Mouse (Mus musculus): ENCODE data around the gene 1700023F06Rik. TPM values are rescaled to one million over a fixed set of nuclear protein-coding genes. Genes with fewer than 3 reads are reported as not detected.
A peak's percentile ranks its signal among the peaks of the same experiment; 100 is the strongest.

1700023F06Rik gene
- polyA plus RNA-seq, 1 experiment from 2014 or later: not detected

GRCm38 (mm10) chr11:103198911-103199803 lies 9.2 kb downstream of the 1700023F06Rik start:
- DNase-seq (no peak), ATAC-seq (ENCODE audit: low read depth) (no peak)
- Histone ChIP-seq H3K9ac (no peak overlapping the region), H3K4me3 (replicated peaks) (peak overlapping the region; percentile 28; the same call in 1 of the 2 replicates), H3K27ac (no peak overlapping the region), H3K4me1 (replicated peaks) (0 out of 2 replicates have a peak, but pooled peaks cover 6% of the 10 kb centered on the region), H3K9me3 (replicated peaks) (no peaks in the 10 kb centered on the region), H3K36me3 (no peaks in the 10 kb centered on the region), H3K27me3 (peaks cover 51% of the 10 kb centered on the region), H3K4me2 (peak overlapping the region; percentile 46)
- 39% methylated on average over 59 of the region's 59 CpGs for WGBS (ENCODE audit: insufficient replicate concordance)

DNA sequence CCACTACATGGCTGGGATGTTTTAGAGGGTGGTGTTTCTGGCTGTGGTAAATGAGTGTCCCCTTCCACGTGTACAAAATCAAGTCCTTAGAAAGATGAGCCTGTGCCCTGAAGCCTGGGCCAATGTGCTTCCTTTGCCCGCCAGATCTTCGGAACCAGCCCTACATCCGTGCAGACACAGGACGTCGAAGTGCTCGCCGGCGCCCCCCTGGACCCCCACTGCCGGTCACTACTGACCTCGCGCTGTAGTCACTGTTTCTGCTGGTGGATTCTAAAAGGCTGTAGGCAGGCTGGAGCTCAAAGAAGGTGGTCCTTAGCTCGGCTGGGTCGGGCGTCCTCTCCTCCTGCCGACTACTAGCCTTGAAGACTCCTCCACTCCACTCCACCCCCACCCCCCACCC lies 10.0 kb downstream of the 1700023F06Rik start:
- H3K27ac ChIP-seq: no peak overlapping the region
- H3K27me3 ChIP-seq: peaks cover 58% of the 10 kb centered on the region
- H3K36me3 ChIP-seq: no peaks in the 10 kb centered on the region
- WGBS (ENCODE audit: insufficient replicate concordance): 66% methylated on average over 16 of the region's 16 CpGs
- no peak overlapping the region for H3K4me2 ChIP-seq
- ATAC-seq (ENCODE audit: low read depth) (no peak), DNase-seq (no peak)
- H3K4me3 ChIP-seq (replicated peaks): no peak overlapping the region
- no peak overlapping the region for H3K9ac ChIP-seq
- H3K4me1 ChIP-seq (replicated peaks): 0 out of 2 replicates have a peak, but pooled peaks cover 6% of the 10 kb centered on the region
- H3K9me3 ChIP-seq (replicated peaks): no peaks in the 10 kb centered on the region

DNA sequence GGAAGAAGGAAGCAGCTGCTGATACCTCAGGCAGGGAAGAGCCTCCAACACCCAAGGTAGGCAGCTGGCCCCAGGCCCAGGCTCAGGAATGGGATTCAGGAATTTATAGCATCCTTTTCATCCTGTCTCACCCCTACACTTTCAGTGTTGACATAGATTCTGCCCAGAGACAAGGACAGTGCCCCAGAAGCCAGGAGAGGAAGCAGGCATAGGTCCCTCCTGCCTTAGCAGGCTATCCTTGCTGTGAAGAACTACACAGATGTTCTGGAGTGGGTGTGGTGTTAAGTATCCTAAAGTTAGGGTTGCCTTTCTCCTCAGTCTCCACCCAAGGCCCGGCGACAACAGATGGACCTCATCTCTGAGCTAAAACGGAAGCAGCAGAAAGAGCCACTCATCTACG lies 11.0 kb downstream of the 1700023F06Rik start:
- DNase-seq: no peak
- Histone ChIP-seq H3K4me1 (replicated peaks) (0 out of 2 replicates have a peak, but pooled peaks cover 6% of the 10 kb centered on the region), H3K9me3 (replicated peaks) (no peaks in the 10 kb centered on the region), H3K4me2 (no peak overlapping the region), H3K4me3 (replicated peaks) (no peak overlapping the region), H3K27ac (no peak overlapping the region), H3K9ac (no peak overlapping the region), H3K36me3 (no peaks in the 10 kb centered on the region), H3K27me3 (peaks cover 68% of the 10 kb centered on the region)
- WGBS (ENCODE audit: insufficient replicate concordance): 88% methylated on average over 4 of the region's 4 CpGs
- no peak for ATAC-seq (ENCODE audit: low read depth)

- no peak overlapping the region for H3K27ac ChIP-seq
- H3K4me2 ChIP-seq: no peak overlapping the region
- H3K9ac ChIP-seq: no peak overlapping the region
- H3K4me1 ChIP-seq (replicated peaks): 0 out of 2 replicates have a peak, but pooled peaks cover 6% of the 10 kb centered on the region
- H3K27me3 ChIP-seq: peaks cover 68% of the 10 kb centered on the region
- DNase-seq (no peak), ATAC-seq (ENCODE audit: low read depth) (no peak)
- H3K36me3 ChIP-seq: no peaks in the 10 kb centered on the region
- H3K4me3 ChIP-seq (replicated peaks): no peak overlapping the region
- H3K9me3 ChIP-seq (replicated peaks): no peaks in the 10 kb centered on the region
- WGBS (ENCODE audit: insufficient replicate concordance): 83% methylated on average over 5 of the region's 5 CpGs
Measured at GRCm38 (mm10) chr11:103195656-103196055, 12.7 kb downstream of the 1700023F06Rik start.

GRCm38 (mm10) chr11:103195236-103195635 lies 13.1 kb downstream of the 1700023F06Rik start:
- Histone ChIP-seq H3K4me3 (replicated peaks) (no peak overlapping the region), H3K27me3 (peaks cover 66% of the 10 kb centered on the region), H3K27ac (no peak overlapping the region), H3K9me3 (replicated peaks) (no peaks in the 10 kb centered on the region), H3K4me2 (no peak overlapping the region), H3K36me3 (no peaks in the 10 kb centered on the region), H3K9ac (no peak overlapping the region), H3K4me1 (replicated peaks) (0 out of 2 replicates have a peak, but pooled peaks cover 6% of the 10 kb centered on the region)
- WGBS (ENCODE audit: insufficient replicate concordance): 79% methylated on average over 18 of the region's 18 CpGs
- no peak for ATAC-seq (ENCODE audit: low read depth)
- DNase-seq: no peak

GRCm38 (mm10) chr11:103193825-103194168 lies 14.6 kb downstream of the 1700023F06Rik start:
- 0 out of 2 replicates have a peak, but pooled peaks cover 1% of the 10 kb centered on the region for H3K4me1 ChIP-seq (replicated peaks)
- DNase-seq: no peak
- no peaks in the 10 kb centered on the region for H3K9me3 ChIP-seq (replicated peaks)
- ATAC-seq (ENCODE audit: low read depth): no peak
- H3K27me3 ChIP-seq: peaks cover 51% of the 10 kb centered on the region
- H3K36me3 ChIP-seq: no peaks in the 10 kb centered on the region
- no peak overlapping the region for H3K4me2 ChIP-seq
- WGBS (ENCODE audit: insufficient replicate concordance): 66% methylated on average over 9 of the region's 9 CpGs
- no peak overlapping the region for H3K27ac ChIP-seq
- H3K4me3 ChIP-seq (replicated peaks): no peak overlapping the region
- H3K9ac ChIP-seq: no peak overlapping the region

GRCm38 (mm10) chr11:103192956-103193824 lies 15.2 kb downstream of the 1700023F06Rik start:
- DNase-seq: no peak
- no peak overlapping the region for H3K4me3 ChIP-seq (replicated peaks)
- peaks cover 45% of the 10 kb centered on the region for H3K27me3 ChIP-seq
- H3K27ac ChIP-seq: no peak overlapping the region
- no peak for ATAC-seq (ENCODE audit: low read depth)
- 60% methylated on average over 44 of the region's 44 CpGs for WGBS (ENCODE audit: insufficient replicate concordance)
- no peak overlapping the region for H3K9ac ChIP-seq
- no peaks in the 10 kb centered on the region for H3K9me3 ChIP-seq (replicated peaks)
- H3K36me3 ChIP-seq: no peaks in the 10 kb centered on the region
- no peaks in the 10 kb centered on the region for H3K4me1 ChIP-seq (replicated peaks)
- H3K4me2 ChIP-seq: no peak overlapping the region

DNA sequence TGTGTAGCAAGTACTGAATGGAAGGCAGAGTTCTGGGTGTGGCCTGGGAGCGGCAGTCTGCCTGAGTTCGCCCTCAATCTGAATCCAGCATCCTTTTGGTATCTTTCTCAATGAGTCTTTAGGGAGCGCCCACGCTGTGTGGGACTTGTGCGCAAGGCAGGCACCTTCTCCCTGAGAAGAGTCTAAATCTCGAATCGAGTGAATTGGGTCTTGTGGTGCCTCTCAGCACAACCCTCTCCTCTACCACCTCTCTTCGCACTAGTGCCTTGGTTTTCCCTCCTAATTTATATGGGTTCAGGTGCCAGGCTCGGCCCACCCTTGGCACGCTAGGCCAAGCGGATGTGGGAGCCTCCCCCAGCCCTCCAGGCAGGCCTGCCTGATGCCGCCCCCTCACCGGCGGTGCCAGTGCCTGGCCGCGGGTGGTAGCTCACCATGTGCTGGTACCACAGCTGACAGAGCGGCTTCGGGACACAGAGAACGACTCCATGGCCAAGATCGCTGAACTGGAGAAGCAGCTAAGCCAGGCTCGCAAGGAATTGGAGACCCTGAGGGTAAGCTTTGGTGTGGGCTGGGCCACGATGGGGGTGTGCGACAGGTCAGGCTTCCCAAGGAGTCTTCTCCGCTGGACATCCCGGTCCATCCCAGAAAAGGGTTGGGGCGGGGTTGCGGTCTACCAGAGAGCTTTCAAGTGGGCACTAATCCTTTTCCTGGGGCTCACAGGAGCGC lies 16.0 kb downstream of the 1700023F06Rik start:
- H3K4me3 ChIP-seq (replicated peaks): no peak overlapping the region
- H3K9ac ChIP-seq: no peak overlapping the region
- DNase-seq (no peak), ATAC-seq (ENCODE audit: low read depth) (no peak)
- H3K4me1 ChIP-seq (replicated peaks): no peaks in the 10 kb centered on the region
- peaks cover 40% of the 10 kb centered on the region for H3K27me3 ChIP-seq
- WGBS (ENCODE audit: insufficient replicate concordance): 70% methylated on average over 28 of the region's 28 CpGs
- no peaks in the 10 kb centered on the region for H3K9me3 ChIP-seq (replicated peaks)
- no peak overlapping the region for H3K27ac ChIP-seq
- no peak overlapping the region for H3K4me2 ChIP-seq
- H3K36me3 ChIP-seq: no peaks in the 10 kb centered on the region

DNA sequence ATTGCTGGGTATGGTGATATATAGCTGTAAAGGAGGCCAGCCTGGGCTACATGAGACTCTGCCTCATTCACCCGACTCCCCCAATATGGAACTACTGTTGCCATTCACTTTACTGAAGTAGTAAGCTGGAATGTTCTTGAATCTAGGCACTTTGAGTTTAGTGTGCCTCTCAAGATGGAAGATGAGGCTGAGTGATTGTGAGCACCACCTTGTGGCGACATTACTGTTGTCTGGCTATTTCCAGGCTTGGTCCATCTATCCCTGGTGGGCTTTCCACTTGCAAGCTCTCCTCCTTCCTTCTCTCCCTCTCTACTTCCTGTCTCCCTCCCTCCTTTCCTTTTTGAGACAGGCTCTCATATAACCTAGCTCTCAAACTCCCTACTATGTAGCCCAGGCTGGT lies 23.5 kb downstream of the 1700023F06Rik start:
- no peak overlapping the region for H3K4me2 ChIP-seq
- ATAC-seq (ENCODE audit: low read depth) (no peak), DNase-seq (no peak)
- no peak overlapping the region for H3K4me3 ChIP-seq (replicated peaks)
- no peaks in the 10 kb centered on the region for H3K36me3 ChIP-seq
- WGBS (ENCODE audit: insufficient replicate concordance): 40% methylated on average over 2 of the region's 2 CpGs
- H3K9ac ChIP-seq: no peak overlapping the region
- H3K27me3 ChIP-seq: no peaks in the 10 kb centered on the region
- no peak overlapping the region for H3K27ac ChIP-seq
- H3K9me3 ChIP-seq (replicated peaks): no peaks in the 10 kb centered on the region
- H3K4me1 ChIP-seq (replicated peaks): no peaks in the 10 kb centered on the region

- Histone ChIP-seq H3K27me3 (no peaks in the 10 kb centered on the region), H3K4me1 (replicated peaks) (peaks cover 14% of the 10 kb centered on the region), H3K27ac (no peak overlapping the region), H3K9me3 (replicated peaks) (no peaks in the 10 kb centered on the region), H3K36me3 (no peaks in the 10 kb centered on the region), H3K4me3 (replicated peaks) (no peak overlapping the region), H3K9ac (no peak overlapping the region), H3K4me2 (no peak overlapping the region)
- WGBS (ENCODE audit: insufficient replicate concordance): 63% methylated on average over 3 of the region's 3 CpGs
- DNase-seq (no peak), ATAC-seq (ENCODE audit: low read depth) (no peak)
Measured at GRCm38 (mm10) chr11:103181911-103182310, 26.4 kb downstream of the 1700023F06Rik start.

DNA sequence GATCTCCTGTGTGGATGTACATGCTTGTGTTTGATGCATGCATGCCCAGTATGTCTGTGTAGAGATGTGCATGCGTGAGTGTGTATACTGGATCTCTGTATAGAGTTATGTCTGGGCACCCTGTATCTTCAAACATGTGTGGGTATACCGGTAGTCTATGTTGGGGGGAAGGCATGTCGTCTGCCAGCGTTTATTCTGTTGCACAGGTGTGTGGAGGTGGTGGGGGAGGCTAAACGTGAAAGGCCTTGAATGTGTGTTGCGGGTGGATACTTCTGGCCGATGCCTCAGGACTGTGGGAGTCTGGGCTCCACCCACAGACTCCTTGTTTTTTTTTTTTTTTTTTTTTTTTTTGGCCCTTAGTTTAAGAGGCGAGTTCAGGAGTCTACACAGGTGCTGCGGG lies 27.0 kb downstream of the 1700023F06Rik start:
- DNase-seq (no peak), ATAC-seq (ENCODE audit: low read depth) (no peak)
- Histone ChIP-seq H3K27ac (no peak overlapping the region), H3K4me1 (replicated peaks) (peaks cover 18% of the 10 kb centered on the region), H3K36me3 (no peaks in the 10 kb centered on the region), H3K27me3 (no peaks in the 10 kb centered on the region), H3K4me2 (no peak overlapping the region), H3K9me3 (replicated peaks) (no peaks in the 10 kb centered on the region), H3K4me3 (replicated peaks) (no peak overlapping the region), H3K9ac (no peak overlapping the region)
- 71% methylated on average over 9 of the region's 9 CpGs for WGBS (ENCODE audit: insufficient replicate concordance)
